Mouse (Mus musculus) kidney, adult 2 months (tissue): Measurements from ENCODE around the gene Galnt18.

ENCODE experiments used
- CTCF ChIP-seq: fragments of 200-500 bp; conservative IDR thresholded peaks from 2 replicates; pipeline ENCODE4 v1.5.1; 2011; ENCODE audit warnings: low read depth, mild to moderate bottlenecking, control low read depth, low read length, moderate library complexity, mixed read lengths; ENCODE audit not compliant: insufficient read depth, insufficient read length
- POLR2A ChIP-seq: fragments of 200-500 bp; IDR thresholded peaks from one replicate; pipeline ENCODE4 v1.6.1; 2011; ENCODE audit warnings: low read depth, low read length, control low read depth

DNA sequence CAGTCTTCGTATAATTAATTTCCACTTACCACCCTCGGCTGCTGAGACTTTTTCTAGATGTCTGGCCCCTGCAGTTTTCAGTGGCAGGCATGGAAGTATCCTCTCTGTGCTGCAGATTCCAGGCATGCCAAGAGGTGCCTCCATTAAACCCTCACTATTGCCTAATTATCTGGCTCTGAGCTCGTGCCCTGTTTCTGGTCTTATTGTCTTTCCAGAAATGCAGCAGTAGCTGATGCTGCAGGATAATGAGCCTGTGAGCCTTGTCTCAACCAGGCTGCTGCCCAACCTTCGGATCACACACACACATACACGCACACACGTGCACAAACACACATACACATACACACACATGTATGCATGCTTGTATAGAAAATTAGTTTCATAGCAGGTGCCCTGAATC, 199.2 kb downstream of the Galnt18 start:
- TF ChIP-seq POLR2A (no peak), CTCF (no peak)
